Mouse (Mus musculus) liver, adult 2 months (tissue): ENCODE measurements around the gene Myo6.

Experiments used
- CTCF ChIP-seq: fragments of 200-500 bp; IDR thresholded peaks from 2 replicates; pipeline ENCODE4 v1.5.1; 2011; ENCODE audit warnings: low read depth, low read length, control low read depth
- POLR2A ChIP-seq: fragments of 200-500 bp; IDR thresholded peaks from 2 replicates; pipeline ENCODE4 v1.6.1; 2011; ENCODE audit warnings: low read length, control low read depth; ENCODE audit not compliant: insufficient read depth; ENCODE audit errors: extremely low read depth

DNA sequence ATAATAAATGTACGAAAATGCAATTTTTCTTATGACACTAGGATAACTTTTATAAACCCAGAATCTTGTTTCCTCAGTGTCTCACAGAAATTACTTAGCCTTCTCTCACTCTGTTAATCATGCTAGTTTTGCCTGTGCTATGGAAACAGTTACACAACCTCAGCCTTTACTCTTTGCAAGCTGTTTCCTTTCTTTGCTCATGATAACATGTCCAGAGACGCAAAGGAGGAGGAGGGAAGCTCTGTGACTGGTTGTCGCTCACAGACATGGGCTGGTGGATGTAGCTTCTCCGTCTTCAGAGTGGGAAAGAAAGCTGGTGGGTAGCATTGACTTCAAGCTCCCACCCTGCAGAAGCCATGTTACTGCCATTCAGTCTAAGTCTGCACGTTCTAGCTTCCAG is 15.2 kb upstream of the Myo6 start:
- TF ChIP-seq CTCF = no peak
- no peak for TF ChIP-seq POLR2A
